Mouse (Mus musculus) left cerebral cortex, postnatal 14 days (tissue): ENCODE data around the gene Tm7sf2. TPM values are rescaled to one million over a fixed set of nuclear protein-coding genes. Genes with fewer than 3 reads are reported as not detected.

Source experiments
- DNase-seq, 2 experiments: peaks; one replicate each; pipeline ENCODE4 v3.0.0; 2021 to 2022; ENCODE audit warnings: low spot score in 2 of 2, mixed read lengths in 1 of 2
- intact Hi-C: fragments of 180-260 bp; cut with DNase I; formaldehyde crosslinking; loops from one replicate; pipeline ENCODE4 v1.15.1; 2025
- total RNA-seq, 2 experiments: library from RNA; stranded (reverse); gene quantifications; 2 replicates each; pipeline ENCODE4 v1.2.3; 2021

Tm7sf2 gene
- total RNA-seq, 2 experiments from 2014 or later, result 41.3 to 46.1 TPM

DNA sequence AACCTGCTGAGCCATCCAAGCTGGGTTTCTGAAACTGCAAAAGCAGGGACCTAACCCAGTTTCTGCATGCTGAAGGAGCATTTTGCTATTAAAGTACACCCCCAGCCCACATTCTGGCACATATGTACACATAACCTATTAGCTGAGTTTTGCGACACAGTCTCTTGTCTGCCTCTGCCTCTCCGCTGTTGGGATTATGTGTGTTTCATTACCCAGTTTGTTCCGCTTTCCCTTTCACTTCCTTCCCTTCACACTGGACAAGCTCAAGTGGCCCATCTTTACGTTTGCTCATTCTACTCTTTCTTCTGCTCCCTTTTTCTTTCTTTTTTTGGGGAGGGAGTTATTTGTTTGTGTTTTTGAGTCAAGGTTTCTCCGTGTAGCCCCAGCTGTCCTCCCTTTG, 5.7 kb upstream of the Tm7sf2 start:
- intact Hi-C loops, result no loop called here
- no peak for DNase-seq

DNA sequence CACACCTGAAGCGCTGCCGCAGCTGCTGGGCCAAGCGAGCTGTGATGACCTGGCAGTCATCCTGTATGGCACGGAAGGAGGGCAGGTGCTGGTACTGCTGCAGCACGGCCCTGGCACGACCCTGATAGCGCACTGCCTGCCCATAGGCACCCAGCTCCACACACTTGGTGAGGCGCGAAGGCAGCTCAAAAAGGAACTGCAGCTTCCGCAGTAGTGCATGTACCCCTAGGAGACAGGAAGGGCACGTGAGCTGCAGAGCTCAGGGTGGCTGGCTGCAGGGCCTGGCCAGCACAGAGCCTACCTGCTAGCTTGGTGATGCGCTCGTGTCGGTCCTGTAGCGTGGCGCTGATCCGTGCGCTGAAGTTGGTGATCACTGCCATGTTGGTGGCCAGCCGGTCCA, 3.1 kb upstream of the Tm7sf2 start:
- no peak for DNase-seq
- intact Hi-C loops, result no loop called here

DNA sequence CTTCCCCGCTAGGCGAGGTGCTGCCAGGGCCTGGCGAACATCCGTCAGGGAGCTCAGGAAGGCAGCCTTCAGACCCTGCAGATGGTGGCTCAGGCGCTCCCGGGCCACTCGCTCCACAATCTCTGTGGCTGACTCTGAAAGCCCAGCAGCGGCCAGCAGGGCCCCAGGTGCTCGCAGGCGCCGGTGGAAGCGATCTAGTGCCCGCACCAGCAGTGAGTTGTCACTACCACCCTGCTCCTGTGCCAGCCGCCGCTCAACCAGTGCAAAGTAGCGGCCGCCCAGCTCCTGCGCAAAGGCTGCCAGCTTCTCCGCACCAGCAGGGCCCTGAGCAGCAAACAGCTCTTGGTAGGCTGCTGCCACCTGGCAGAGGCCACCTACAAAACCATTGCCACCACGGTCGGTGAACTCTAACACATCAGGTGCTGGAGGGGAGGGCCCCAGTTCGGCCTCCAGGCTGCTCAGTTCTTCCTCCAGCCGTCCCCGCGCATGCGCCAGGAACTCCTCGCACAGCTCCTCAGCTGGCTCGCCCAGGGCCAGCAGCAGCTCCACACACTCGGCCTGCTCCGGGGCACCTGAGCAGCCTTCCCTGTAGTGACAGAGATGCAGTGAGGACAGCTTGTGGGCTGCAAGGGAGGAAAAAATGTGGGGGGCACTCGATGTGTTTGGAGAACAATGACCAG, 2.5 kb upstream of the Tm7sf2 start:
- no peak for DNase-seq
- intact Hi-C loops, result no loop called here

DNA sequence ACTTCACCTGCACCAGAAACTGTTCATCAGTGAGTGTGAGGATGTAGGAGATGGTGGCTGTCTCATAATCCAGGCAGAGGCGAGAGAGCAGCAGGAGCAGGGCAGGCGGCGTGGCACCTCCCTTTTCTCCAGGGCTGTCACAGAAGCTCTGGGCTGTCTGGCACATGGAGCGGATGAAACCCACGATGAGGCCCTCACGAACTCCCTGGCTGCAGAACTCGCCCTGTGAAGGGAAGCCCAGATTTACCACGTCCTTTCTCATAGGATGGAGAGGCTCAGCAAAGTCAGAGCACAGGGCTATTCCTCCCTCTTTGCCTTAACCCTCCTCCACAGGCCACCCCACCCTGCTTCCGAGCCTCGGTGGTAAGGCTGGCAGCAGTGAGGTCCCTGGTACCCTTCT, 1.7 kb upstream of the Tm7sf2 start:
- no peak for DNase-seq
- intact Hi-C loops, result loop anchor here (5.0 kb wide), 1 partner anchor 52 kb away; no protein-coding TSS in a partner anchor

DNA sequence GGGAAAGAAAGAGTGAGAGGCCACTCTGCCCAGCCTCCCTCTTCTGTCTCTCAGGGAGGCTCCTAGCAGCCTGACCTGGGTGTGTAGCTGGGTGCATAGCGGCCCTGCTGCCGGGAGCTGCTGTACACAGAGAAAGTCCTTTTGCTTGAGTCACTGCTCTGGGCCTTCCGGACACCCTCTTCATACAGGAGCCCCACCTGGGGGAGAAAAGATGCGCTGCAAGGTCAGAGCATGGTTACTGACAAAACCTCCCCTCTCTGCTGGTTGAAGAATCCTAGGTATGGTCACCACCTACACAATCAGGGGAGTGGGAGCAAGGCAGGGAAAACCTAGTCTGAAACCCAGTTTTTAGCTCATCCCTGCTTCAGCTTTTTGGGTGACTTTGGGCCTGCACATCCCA, 778 bp upstream of the Tm7sf2 start:
- intact Hi-C loops, result loop anchor here (5.0 kb wide), 1 partner anchor 53 kb away; no protein-coding TSS in a partner anchor
- DNase-seq, result no peak

DNA sequence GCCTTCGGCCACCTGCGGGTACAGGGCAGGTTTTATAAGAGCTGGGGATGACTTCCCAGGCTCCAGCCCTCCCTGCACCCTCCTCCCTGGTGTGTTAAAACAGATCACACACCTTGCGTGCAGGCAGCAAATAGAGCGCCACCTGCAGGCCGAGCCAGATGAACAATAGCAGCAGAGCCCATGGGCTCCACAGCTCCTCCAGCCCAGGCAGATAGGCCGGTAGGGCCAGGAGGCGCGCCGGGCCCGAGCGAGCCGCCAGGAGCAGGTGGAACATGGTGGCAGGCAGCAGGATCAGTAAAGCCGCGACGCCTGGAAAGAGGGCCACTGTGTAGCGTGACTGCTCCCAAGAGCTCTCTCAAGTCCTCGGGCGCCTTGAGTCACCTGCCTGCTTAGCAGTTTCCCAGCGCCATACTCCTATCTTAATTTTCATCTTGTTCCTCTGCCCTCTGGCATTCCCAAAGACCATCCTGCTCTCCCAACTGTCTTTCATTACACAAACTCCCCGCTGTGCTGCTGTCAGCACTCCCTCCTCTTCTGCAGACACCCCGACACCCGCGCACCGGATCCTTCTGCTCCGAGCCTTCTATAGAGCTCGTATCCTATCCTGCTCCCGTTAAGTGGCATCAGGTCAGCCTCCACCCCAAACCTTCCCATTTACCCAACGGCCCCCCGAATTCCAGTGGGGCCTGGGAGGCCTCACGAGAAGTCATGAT, 1.0 kb downstream of the Tm7sf2 start:
- intact Hi-C loops, result loop anchor here (5.0 kb wide), 1 partner anchor 55 kb away; no protein-coding TSS in a partner anchor
- peak; percentile 87 to 89 for DNase-seq

DNA sequence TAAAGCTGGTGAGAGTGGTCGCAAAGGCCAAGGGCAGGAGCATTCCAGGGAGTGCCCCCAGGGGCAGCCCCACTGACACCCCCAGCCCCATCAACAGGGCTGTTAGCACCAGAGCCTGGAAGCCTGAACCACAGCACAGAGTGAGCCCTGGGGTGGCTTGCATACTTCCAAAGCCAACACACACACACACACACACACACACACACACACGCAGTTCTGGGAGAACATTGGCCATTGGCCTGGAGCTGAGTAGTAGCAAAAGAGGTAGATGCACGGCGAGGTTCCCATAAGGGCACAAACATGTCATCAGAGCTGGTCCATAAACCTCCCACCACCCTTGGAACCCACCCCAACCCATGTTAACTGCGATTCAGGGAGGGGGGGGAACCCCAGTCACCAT, 1.6 kb downstream of the Tm7sf2 start:
- intact Hi-C loops, result loop anchor here (5.0 kb wide), 1 partner anchor 56 kb away; no protein-coding TSS in a partner anchor
- DNase-seq, result peak in 1 of 2 experiments; percentile 45

DNA sequence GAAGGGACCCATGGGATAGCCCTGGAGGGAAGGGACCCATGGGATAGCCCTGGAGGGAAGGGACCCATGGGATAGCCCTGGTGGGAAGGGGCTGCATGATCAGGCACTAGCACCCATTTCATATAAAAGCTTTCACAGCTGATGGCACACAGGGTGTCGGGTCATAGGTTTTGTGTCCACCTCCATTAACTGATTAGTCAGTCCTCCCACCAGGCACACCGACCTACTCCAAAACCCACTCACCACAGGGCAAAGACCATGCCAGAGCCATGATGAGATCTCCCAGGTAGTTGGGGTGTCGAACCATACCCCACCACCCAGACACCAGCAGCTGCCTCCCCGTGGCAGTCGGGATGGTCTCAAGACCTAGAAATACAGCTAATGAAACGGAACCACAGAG, 5.1 kb downstream of the Tm7sf2 start:
- intact Hi-C loops, result no loop called here
- DNase-seq, result no peak

DNA sequence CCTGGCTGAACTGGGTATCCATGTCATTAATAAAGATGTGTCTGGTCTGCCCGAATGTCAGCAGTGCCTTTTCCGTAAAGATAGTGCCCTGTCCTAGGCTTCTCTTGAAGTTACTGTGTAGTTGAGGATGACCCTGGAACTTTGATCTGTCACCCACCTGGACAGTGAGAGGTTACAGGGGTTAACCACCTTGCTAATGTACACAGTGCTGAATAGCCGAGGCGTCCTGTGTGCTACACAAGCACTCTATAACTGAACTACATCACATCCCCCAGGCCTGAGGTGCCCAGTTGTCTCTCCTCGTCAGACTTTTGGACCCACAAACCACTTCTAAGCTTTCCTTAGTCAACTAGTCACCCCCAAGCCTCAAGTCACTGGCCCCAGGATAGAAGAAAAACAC, 5.8 kb downstream of the Tm7sf2 start:
- intact Hi-C loops, result no loop called here

DNA sequence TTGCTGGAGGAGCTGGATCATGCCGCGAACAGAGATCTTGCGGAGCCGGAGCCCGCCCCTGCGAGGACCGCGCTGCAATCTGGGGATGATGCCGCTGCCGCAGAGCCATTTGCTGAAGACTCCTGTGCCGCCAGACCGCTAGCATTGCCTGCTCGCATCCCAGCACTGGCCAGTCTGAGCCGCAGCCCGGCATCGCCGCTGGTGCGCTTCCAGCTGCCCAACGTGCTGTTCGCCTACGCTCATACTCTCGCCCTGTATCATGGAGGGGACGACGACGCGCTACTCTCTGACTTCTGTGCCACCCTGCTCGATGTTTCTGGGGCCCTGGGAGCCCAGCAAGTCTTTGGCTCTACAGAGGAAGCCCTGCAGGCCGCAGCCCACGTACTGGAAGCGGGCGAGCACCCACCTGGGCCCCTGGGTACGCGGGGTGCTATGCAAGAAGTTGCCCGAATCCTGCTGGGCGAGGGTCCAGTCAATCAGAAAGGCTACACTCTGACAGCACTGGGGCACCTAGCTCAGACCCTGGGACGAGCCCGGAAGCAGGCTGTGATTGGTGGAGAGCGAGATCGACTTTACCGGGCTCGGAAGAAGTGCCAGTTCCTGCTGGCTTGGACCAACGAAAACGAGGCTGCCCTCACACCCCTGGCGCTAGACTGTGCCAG, 6.4 kb downstream of the Tm7sf2 start:
- intact Hi-C loops, result no loop called here

More for the DNA sequence above, 5.8 kb downstream of the Tm7sf2 start:
- no peak for DNase-seq

DNA sequence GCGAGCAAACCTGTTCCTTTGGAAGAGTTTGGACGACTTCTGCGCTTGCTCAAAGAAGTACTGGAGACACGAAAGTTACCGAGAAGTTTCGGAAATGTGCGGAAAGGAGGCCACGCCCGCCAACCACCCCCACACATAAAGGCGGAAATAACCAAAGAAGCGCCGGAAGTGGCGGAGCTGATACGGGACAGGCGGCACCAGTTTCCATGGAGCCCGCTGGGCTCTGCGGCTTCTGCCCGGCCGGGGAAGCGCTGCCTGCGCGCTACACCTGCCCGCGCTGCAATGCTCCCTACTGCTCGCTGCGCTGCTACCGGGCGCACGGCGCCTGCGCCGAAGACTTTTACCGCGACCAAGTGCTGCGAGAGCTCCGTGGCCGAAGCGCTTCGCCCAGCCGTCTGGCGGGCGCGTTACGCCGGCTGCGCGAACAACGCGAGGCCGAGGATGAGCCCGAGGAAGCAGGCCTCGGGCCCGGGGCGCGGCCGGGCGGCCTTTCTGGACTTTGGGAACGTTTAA, 7.1 kb downstream of the Tm7sf2 start, which contains the start of gene Znhit2:
TSS of gene Znhit2 (plus strand) at position 172 of the 513 bp plus-strand sequence.
- peak; percentile 95 to 96 for DNase-seq
- intact Hi-C loops, result no loop called here

More for the DNA sequence above, 6.4 kb downstream of the Tm7sf2 start:
- peak; percentile 39 to 55 for DNase-seq

DNA sequence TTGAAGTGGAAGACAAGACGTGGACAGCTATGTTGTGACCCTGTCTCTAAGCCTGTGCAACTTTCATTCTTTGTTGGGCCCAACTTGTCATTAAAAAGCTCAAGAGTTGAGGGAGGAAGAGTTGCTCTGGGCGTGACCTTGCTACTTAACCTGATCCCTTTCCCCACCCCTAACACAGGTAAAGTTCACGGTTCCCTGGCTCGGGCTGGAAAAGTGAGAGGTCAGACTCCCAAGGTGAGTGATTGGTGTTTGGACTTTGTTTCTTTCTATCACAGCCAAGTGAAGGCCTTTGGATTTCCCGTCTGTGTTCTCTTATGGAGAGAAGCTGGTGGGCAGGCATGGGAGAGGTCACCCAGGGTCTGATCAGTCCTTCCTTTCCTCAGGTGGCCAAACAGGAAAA, 9.2 kb downstream of the Tm7sf2 start:
- DNase-seq, result no peak
- intact Hi-C loops, result no loop called here

DNA sequence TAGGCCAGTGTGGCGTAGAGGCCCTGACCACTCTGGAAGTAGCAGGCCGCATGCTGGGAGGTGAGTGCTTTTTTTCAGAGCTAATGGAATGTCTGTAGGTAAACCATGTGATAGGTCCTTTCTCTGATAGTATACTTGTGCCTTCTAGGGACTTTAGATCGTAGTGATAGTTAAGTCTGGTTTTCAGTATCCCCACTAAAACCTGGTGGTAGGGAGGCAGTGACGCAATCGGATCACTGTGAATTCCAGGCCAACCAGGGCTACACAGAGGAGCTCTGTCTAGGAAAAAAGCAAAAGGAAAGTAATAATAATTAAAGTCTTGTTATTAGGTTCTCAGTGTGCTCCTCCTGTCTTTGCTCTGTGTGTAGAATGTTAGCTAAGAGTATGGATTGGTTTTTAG, 9.7 kb downstream of the Tm7sf2 start:
- no peak for DNase-seq
- intact Hi-C loops, result no loop called here

DNA sequence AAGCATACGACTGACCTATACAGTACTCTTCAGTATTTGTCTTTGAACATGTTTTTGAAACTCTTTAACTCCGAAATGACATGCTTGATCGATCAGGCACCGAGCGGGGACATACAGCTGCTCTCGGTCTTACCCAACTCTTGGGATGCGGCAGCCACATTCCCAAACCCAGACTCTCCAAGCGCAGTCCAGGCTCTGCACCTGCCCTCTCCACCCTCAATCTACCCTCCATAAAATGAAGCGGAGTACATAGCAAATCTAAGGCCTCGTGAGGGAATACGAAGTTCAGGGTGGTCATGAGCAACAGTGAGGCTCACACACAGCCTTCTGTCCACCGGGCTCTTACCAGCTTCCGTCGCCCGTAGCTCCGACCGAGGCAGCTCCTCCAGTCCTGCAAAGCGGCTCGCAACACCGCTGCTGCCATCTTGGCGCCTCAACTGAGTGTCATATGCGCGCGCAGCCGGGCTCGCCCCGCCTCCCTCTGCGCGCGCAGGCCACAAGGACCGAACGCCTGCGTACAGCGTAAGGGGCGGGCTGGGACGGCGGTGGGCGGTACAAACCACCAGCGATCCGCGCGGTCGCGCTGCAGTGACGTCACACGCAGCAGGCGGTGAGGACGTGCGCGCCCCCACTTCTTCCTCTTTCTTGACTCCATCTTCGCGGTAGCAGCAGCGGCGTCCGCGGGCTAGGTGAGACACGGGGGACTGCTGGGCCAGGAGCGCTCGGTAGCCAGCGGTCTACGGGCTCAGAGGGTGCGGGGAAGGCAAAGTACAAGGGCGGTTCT, 10.7 kb downstream of the Tm7sf2 start, which contains the start of the genes Mrpl49 and Fau:
TSS of gene Mrpl49 (minus strand) at position 473 of the 784 bp plus-strand sequence.
TSS of gene Fau (plus strand) at position 532 of the 784 bp plus-strand sequence.
- intact Hi-C loops, result loop anchor here (1.0 kb wide), 1 partner anchor 10 kb away; no protein-coding TSS in a partner anchor

DNA sequence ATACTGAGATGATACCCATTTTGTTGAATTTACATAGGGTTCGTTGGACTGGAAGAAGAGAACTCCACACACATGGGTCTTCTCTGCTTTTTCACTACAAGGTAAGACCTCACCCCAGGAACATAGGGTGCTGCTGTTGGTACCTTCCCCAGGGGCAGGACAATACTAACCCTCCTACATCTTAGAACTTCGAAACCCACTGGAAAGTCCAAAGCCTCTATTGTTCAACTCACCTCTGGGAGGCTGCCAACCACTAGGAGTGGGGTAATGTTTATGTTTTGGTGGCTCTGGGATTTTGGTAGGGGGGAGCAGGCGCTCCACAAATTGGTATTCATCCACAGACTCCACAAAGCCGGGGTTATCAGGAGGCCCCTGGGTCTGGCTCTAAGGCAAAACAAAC, 11.5 kb downstream of the Tm7sf2 start:
- DNase-seq, result no peak
- intact Hi-C loops, result loop anchor here (1.0 kb wide), 1 partner anchor 9 kb away; no protein-coding TSS in a partner anchor

More for the DNA sequence above, 10.7 kb downstream of the Tm7sf2 start, which contains the start of the genes Mrpl49 and Fau:
- DNase-seq, result peak; percentile 99 to 100

DNA sequence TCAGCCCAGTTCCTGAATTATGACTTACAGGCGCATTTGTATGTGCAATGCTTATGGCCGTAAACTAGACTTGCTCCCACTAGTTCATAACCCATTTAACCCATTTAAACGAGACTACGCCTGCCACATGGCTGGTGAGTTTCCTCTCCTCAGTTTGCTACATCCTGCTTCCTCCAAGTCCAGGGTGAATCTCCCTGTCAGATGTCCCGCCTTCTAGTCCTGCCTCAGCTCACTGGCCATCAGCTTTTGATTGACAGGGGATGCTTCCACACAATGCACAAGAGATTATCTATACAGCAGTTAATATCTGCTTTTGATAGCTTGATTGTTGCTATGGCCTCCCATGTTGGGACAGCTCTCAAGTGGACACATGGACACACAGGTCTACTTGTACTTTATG, 13.9 kb downstream of the Tm7sf2 start:
- no peak for DNase-seq
- intact Hi-C loops, result no loop called here

DNA sequence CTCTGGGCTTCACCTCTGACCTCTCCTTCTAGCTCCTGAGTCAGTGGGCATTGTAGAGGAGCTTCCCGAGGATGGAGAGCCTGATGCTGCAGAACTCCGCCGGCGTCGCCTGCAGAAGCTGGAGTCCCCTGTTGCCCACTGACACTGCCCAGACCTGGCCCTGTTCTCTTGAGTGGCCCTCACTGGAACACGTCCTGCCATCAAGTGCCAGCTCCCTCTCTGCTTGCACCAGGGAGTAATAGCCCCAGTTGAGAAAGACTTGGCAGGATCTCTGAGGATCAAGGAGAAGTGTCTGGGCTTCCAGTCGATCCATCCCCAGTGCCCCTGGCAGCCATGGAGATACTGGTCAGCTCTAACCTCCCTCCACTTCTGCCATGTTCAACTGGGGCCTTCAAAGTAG, 15.7 kb downstream of the Tm7sf2 start:
- peak in 1 of 2 experiments; percentile 0 for DNase-seq
- intact Hi-C loops, result no loop called here

DNA sequence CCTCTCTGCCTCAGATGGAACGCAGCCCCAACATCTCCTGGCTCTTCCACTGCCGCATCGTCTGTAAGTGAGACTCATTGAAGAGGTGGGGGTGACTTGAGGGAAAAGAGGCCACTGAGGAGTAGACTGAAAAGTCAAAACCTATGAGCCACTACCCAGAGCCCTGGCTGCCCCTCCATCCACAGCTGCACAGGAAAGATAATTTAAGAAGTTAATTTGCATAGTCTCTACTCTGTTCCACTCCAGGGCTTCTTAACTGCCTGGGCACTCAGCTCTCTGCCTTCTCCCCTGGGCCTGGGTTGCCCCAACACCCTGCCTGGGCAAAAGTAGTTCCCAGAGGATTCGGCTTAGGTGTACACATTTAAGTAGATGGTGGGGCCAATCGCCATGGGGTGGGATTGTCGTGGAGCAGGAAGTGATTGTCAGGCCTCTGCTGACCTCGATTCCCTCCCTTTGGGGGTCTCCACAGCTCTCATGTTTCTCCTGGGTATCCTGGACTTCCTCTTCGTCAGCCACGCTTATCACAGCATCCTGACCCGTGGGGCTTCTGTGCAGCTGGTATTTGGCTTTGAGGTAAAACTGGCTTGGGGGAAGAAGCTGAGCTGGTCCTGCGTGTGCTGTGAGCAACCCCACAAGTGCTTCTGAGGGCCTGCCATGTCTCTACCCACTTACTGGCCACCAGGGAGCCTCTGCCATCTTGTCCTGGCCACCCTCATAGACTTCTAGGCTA, 19.3 kb downstream of the Tm7sf2 start:
- intact Hi-C loops, result no loop called here
- DNase-seq, result no peak
